Mouse (Mus musculus) CD4-positive, CD25-positive, alpha-beta regulatory T cell, adult 9 weeks (primary cell): ENCODE data around the gene Gm20425. TPM values are rescaled to one million over a fixed set of nuclear protein-coding genes. Genes with fewer than 3 reads are reported as not detected.

Experiments
- polyA plus RNA-seq: library from polyadenylated mRNA; unstranded; fragments of 100-300 nt; shearing (Covaris generic); gene quantifications from one replicate; pipeline ENCODE4 v1.2.1, GENCODE M21; 2017

The Gm20425 gene
- polyA plus RNA-seq, result 2.9 TPM

GRCm38 (mm10) chr9:103230151-103230951 lies at the start of gene Gm20425, which contains the start of gene Trf:
Gm20425 (minus strand) TSS chr9:103230307.
Trf (minus strand) TSS chr9:103230444.

GRCm38 (mm10) chr9:103201561-103202260 lies 28.4 kb downstream of the Gm20425 start, which contains the start of gene Srprb:
Srprb (minus strand) TSS chr9:103202137.

Other genes with a start within 250 kb of the Gm20425 start
- gene Slco2a1, start 241.6 kb downstream of the Gm20425 start, polyA plus RNA-seq, result 0.32 TPM
- 8.0 TPM for gene Rab6b, start 118.5 kb downstream of the Gm20425 start, polyA plus RNA-seq
- gene Srprb, start 28.2 kb downstream of the Gm20425 start, polyA plus RNA-seq, result 52.6 TPM
- gene Trf, start 137 bp upstream of the Gm20425 start, polyA plus RNA-seq, result 6.3 TPM
- gene 1300017J02Rik, start 74.8 kb upstream of the Gm20425 start, polyA plus RNA-seq, result 1.5 TPM
- 16.0 TPM for gene Topbp1, start 74.9 kb upstream of the Gm20425 start, polyA plus RNA-seq
- gene Cdv3, start 135.5 kb upstream of the Gm20425 start, polyA plus RNA-seq, result 53.5 TPM